Mouse (Mus musculus): ENCODE measurements around the gene Olfr576.

The Olfr576 gene

DNA sequence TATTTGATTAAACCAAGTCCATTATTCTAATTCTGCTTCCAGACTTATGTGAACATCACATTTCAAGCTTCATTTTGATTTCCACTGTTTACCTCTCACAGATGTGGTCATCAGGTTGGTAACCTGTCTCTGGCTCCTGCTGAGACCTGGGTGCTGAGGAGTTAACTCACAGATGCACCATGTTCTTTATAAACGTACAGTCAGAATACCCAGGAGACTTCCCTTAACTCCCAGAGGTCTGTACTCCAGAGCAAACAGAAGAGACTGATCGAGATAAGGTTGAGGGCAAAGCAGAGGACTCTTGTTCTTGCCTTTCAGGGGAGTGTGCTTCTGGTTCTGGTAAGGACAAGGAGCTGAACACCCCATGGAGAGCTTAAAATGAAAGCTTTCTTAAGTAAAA lies at the start of gene Olfr576:
TSS of gene Olfr576 (plus strand) at position 301 of the 400 bp plus-strand sequence.
- DNase-seq = no peak

DNA sequence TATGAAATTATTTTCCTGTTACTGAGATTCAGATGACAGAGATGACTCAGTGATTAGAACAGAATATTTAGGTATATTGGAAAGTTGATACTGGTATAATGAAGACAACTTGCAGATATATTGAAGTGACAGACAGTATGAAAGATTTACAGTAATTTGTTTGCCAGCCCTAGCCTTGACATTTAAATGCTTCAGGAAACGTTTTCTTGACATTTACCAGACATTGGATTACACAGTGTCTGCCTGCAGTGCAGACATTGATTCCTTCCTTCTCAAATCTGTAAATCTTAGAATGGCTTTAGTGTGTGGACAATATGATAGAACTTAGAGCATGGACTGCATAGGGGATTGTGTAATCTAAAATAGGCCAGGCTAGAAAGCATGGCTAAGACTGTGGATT lies 47.2 kb upstream of the Olfr576 start:
- DNase-seq = no peak

DNA sequence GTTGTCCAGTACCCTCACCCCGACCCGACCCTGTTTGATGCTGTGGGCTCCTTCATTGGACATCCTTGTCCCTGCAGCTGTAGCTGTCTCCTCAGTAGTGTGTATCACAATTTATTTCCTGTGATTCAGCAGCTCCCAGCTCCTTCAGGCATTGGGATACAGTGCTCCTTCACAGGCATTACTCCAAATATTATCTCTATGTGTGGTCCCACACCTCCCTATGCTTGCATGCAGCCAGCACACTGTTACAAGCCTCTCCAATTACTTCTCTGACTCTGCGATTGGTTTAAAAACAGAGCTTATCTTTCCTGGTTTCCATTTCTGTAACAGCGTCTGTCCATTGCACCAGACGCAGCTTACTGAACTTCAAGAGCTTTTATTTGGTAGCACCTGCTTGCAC lies 46.1 kb upstream of the Olfr576 start:
- no peak for DNase-seq

DNA sequence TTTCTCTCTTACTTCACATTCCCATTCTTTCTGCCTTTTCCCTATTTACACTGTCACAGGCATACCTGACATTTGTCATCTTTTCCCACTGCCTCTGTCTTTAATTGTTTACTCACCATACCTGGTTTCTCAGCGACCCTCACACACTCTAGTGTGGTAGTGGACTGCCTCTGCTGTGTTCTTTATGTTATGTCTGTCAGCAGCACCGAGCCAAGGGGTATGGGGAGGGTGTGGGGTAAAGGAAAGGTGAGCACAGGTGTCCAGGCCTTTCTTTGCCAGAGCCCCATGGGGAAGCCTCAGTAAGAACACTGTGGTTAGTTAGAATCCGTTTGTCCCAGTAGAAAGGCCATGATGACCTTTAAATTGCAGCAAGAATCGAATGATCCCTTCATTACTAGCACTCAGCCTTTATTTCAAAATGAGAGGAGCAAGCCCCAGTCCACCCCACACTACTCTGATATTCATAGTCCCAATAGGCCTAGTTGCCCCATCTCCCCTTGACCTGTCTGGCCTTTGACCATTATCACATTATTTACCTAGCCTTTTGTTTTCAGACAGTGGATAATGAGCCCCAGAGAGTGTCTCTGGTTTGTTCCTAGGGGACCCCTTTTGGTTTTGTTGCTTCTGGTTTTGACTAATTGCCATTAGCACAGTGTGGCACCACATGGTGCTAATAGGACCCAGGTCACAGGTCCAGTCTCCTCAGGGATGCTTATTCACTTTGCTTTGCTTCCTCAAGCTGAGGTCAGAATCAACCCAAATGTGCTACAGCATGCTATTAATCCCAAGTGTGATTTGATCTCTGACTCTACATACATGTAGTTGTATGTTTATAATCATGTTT lies 45.2 kb upstream of the Olfr576 start, which contains the start of gene Olfr571:
TSS of gene Olfr571 (minus strand) at position 505 of the 844 bp plus-strand sequence.
- no peak for DNase-seq

DNA sequence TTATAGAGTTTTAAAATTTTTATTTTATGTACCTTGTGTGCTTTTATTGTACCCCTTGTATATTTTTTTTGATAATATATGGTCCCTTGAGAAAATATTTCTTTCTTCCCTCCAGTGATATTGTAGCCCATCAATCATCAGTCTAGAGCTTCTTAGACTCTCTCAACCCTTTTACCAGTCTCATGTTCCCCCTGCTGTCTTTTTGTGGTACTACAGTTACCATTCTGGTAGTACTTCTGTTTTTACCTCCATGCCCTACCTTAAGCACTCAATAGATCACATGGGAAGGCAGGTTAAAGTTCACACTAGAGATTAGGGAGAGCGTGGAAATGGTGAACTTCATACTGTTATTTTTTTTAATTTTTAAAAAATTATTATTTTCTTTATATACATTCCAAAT lies 42.8 kb upstream of the Olfr576 start:
- peak; percentile 31 for DNase-seq

DNA sequence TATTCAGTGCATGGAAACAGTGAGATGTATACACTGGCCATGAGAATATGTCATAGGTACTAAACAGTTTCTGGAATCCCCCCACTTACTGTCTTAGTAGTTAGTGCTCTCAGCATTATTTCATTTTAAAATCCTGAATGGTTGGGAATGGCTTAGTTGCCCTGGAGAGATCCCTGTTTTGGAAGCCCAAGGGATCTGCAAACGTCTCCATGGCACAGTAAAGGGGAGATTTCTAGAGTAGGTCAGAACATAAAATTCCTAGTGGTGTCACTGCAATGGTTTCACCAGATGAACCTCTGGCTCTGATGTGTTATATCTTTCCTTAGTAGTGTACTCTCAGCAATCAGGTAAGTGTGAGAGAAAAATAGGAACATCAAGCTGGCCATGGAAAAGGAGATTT lies 38.4 kb upstream of the Olfr576 start, which contains the start of gene Olfr572:
TSS of gene Olfr572 (plus strand) at position 301 of the 400 bp plus-strand sequence.
- no peak for DNase-seq

DNA sequence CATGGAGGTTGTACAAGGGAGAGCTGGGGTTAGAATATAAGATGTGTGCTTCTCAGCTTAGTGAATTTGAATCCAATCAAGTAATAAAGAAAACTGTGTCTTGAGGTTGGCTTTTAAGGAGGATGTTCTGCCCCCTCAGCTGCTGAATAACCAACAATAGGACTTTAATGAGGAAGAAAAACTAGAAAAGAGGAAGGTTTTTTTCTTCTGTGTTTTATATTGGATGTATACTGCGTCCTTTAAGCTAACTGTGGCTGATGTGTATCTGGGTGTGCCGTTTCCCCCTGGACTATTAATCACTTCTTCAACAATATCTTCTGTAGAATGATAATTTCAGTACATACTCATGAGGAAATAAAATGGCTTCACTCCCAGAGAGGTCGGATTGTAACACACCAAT lies 35.4 kb upstream of the Olfr576 start:
- DNase-seq = no peak

DNA sequence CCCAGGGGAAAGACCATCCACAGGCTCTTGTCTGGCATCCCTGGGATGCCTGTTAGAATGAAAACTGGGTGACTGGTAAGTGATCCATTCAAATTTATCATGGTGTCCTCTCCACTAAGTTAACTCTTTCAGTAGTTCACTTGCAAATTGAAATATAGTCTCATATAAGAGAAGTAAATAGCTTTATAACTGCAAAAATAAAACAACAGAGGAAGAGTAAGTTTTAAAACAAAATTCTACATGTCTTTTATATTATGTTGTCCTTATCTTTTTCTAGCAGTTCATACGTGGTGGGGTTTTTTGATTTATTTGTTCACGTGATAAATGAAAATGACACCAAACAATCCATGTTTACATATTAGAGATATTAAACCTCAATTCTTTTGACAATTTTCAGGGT lies 20.0 kb upstream of the Olfr576 start, which contains the start of gene Olfr573-ps1:
TSS of gene Olfr573-ps1 (minus strand) at position 101 of the 400 bp plus-strand sequence.
- no peak for DNase-seq

DNA sequence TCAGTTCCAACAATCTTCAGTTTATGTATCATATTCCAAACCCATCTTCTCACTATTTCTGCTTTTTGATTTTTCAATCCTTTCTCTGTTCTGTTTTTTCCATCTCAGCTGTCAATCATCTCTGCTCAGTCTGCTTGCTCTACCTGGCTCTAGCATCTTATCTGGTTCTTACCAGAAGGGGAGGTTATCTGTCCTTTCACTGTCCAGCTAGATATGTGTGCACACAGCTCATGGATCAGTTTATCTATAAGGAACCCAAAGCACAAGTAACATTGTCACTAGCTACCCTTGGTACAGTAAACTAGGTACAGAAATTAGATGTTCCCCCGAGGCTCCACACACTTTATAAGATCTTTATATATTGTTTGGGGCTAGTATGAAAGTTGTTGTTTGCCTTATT lies 19.0 kb upstream of the Olfr576 start:
- no peak for DNase-seq

DNA sequence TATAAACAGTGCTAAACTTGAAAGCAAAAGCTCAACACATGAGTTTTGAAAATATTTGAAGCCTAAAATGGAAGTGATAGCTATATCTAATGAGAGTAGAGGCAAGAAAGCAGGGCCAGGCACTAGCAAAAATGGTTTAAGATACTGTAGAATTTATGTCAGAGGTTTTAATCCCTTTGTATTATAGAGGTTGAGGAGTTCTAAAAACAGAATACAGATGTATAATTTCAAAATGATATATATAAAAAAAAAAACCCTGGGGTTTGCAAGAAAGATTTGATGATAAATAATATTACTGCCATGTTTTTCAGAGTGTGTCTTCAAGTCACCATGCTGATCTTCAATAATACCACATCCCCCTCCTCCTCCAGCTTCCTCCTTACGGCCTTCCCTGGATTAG lies 14.3 kb upstream of the Olfr576 start, which contains the start of gene Olfr574:
TSS of gene Olfr574 (plus strand) at position 301 of the 400 bp plus-strand sequence.
- no peak for DNase-seq

DNA sequence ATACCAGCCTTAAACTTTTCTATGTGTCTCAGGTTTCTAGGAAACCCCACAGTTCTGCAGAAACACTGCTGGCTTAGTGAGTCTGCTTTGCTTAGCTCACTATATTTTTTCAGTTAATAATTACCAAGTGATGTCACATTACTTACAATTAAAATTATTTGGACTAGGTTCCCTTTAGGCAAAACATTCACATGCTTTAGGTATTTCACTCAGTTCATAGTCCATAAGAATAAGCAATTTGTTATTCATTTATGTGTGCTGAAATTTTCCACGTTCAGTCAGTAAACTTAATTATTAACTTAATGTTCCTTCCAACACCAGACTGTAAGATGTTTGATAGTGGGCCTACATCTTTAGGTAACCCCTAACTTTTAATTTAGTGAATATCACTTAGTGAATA lies 11.7 kb upstream of the Olfr576 start:
- no peak for DNase-seq

DNA sequence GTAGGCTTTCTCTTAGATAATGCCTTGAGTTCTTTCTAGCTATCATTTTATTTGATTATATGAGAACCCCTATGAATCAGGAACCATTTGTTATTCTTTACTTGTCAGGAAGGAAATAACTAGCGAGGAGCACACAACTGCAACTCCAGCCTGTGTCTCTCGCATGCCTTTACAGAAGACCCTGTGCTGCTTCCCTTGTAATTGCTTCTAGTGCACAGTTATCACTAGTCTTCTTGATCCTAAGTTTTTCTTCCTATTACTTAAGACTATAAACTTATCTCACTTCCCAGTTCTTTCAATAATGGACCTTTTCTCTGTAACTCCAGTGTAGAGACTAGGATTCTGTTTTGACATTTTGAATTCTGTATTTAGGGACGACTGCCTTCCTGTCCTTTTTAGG lies 4.3 kb upstream of the Olfr576 start:
- no peak for DNase-seq

DNA sequence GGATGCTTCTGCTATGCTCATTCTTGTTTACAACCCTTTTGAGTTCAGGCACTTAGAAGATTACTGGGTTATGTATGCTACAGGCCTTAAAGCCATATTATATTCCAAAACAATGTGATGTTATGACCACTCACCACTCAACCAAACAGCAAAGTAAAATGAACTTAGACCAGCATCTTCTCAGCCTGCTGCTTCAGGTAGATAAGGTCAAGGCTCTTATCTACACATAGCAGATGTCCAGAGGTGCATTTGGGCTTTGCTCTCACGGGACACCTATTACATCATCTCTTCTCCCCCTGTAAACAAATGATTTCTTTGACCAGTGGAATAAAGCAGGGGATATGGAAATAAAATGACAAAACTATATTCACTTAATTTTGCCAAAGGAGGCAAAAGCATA lies 3.9 kb upstream of the Olfr576 start, which contains the start of gene Olfr575:
TSS of gene Olfr575 (minus strand) at position 183 of the 400 bp plus-strand sequence.
- DNase-seq = no peak

DNA sequence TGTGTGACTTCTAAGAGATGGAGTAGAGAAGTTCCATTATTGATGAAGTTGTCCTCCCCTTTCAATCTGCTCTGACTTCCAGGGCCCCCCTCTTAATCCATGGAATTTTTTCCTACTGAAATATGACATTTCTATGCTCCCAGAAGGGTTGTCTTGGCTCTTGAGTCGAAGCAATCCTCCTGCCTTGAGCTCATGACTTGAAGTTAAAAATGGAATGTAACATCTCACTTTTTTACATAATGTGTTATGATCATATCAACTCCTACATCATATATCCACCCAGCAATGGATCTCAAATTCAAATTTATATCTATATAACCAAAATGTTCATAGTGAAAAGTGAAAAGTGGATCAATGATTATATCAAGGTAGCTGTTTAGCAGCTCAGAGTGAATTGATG lies 11.9 kb downstream of the Olfr576 start:
- DNase-seq = no peak

DNA sequence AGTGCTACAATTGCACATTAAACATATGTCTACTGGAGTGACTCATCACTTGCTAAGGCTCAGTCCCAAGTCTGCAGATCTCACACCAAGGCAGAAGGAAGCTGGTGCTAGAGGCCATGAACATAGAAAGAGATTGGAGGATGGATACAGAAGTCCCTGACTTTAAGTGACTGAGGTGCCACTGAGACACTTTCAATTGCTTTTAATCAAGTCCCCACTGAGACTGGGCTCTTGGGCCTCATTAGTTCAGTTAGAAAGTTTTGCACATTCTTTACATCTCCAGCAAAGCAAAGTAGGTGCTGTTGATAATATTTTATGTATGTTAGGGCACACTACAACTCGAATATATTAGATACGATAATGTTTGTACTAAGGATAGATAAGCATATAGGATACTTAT lies 13.4 kb downstream of the Olfr576 start, which contains the start of gene Olfr577:
TSS of gene Olfr577 (minus strand) at position 101 of the 400 bp plus-strand sequence.
- no peak for DNase-seq

DNA sequence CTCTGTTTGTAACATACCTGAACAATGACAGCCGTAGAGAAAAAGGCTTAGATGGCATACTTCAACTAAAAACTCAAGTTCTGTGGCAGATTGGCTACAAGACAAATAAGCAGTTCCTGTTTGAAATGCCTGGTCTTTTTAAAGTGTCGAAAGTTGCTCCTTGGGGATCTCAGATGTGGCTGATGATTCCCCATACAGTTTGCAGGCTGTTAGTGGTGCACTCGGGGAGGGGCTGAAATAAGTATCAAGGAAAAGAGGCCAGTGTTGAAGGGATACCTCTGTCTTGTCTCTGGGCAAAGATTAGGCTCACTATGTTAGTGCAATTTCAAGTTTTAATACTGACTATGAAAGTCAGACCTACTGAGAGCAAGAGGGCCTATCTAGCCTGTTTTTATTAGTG lies 26.8 kb downstream of the Olfr576 start, which contains the start of gene Olfr578:
TSS of gene Olfr578 (minus strand) at position 101 of the 400 bp plus-strand sequence.
- DNase-seq = no peak

All from lung, postnatal 10 days (tissue).